24 mouse cellular contexts compared by ENCODE assay signal in the genomic region with DNA sequence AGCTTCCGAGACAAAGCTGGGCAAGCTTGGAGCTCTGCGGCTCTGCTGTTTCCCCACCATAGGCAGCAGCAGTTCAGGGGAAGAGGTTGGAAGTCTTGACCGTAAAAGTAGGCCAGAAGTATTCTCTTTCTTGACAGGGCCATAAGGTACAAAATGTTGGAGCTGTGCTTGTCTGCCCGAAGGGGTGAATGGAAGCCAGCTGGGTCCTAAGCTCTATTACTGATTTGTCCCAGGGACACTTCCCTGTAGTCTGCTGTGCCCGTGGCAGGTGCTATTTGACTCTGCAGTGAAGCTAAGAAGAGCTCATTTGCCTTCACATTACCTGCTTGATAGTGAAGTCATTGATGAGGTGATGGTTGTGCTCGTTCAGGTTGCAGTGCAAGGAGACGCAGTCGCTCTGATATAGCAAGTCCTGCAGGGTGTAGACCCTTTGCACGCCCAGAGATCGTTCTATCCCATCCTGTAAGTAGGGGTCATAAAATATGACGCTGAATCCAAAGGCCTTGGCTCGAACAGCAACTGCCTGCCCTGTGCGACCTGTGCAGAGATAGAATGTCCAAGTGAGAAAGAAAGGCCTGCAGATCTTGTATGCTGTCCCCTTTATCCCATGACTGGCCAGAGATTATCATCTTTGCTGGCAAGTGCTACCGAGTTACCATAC.
DNase-seq lines count a peak whose midpoint lies in the region; ATAC-seq and TF ChIP-seq lines count a peak whose summit lies in the region.
"Had no signal": no experiment of that assay in that cellular context is flagged by ENCODE, and none has a peak within 500 bp of the region (broad histone marks: within the 10 kb centered on the region; RNA-seq: fewer than 3 reads in every experiment).

No protein-coding gene starts in this region.

- no peaks in the 10 kb centered on the region for H3K9me3 ChIP-seq in heart, embryonic 10.5 days
- no peaks in the 10 kb centered on the region for H3K9me3 ChIP-seq in heart, embryonic 11.5 days (replicated peaks; ENCODE audit: control insufficient read depth, low read length)
- H3K9me3 ChIP-seq in limb, embryonic 11.5 days (ENCODE audit: control insufficient read depth, low read length): no peaks in the 10 kb centered on the region
- no peaks in the 10 kb centered on the region for H3K9me3 ChIP-seq in limb, embryonic 10.5 days (replicated peaks)
- H3K9me3 ChIP-seq in ES-Bruce4 (replicated peaks; ENCODE audit: control insufficient read depth, insufficient read depth, low read length, poor library complexity, severe bottlenecking): no peaks in the 10 kb centered on the region
- H3K9me3 ChIP-seq in midbrain, embryonic 10.5 days (replicated peaks): no peaks in the 10 kb centered on the region
- H3K9me3 ChIP-seq: forebrain, embryonic 10.5 days; forebrain, embryonic 13.5 days; hindbrain, embryonic 10.5 days; hindbrain, embryonic 13.5 days; intestine, embryonic 15.5 days had no signal

- no peak for TF ChIP-seq POLR2A in ES-Bruce4 (IDR thresholded peaks at IDR 0.05; ENCODE audit: insufficient read depth, low read length)

- no peak overlapping the region for H3K27ac ChIP-seq in heart, embryonic 10.5 days
- no peak overlapping the region for H3K27ac ChIP-seq in heart, embryonic 11.5 days (ENCODE audit: low read depth, low read length)
- no peak overlapping the region for H3K27ac ChIP-seq in limb, embryonic 11.5 days (replicated peaks; ENCODE audit: low read depth, low read length)
- H3K27ac ChIP-seq in limb, embryonic 10.5 days: no peak overlapping the region
- H3K27ac ChIP-seq in ES-Bruce4 (ENCODE audit: insufficient read depth, low read length): peak overlapping the region; percentile 12; the same call in 1 of the 2 replicates
- no peak overlapping the region for H3K27ac ChIP-seq in midbrain, embryonic 10.5 days (replicated peaks)
- H3K27ac ChIP-seq: forebrain, embryonic 10.5 days; forebrain, embryonic 13.5 days; hindbrain, embryonic 10.5 days; hindbrain, embryonic 13.5 days; intestine, embryonic 15.5 days had no signal

- H3K4me2 ChIP-seq in heart, embryonic 11.5 days: no peak overlapping the region
- no peak overlapping the region for H3K4me2 ChIP-seq in limb, embryonic 11.5 days (ENCODE audit: low read depth, severe bottlenecking)
- H3K4me2 ChIP-seq: forebrain, embryonic 13.5 days; hindbrain, embryonic 13.5 days; intestine, embryonic 15.5 days had no signal

- ATAC-seq in heart, embryonic 11.5 days (replicated peaks; ENCODE audit: insufficient number of reproducible peaks, low FRiP score, low TSS enrichment): no peak
- ATAC-seq in limb, embryonic 11.5 days (ENCODE audit: insufficient number of reproducible peaks, low FRiP score, low TSS enrichment, low read depth): no peak
- ATAC-seq: forebrain, embryonic 13.5 days; forebrain, embryonic 16.5 days; hindbrain, embryonic 16.5 days; intestine, embryonic 15.5 days had no signal

- TF ChIP-seq EP300 in ES-Bruce4 (IDR thresholded peaks at IDR 0.05; ENCODE audit: insufficient read depth, low read depth, low read length): no peak

- intact Hi-C loops in gastrocnemius, postnatal 36 days (cut with DNase I): loop anchor here (5.0 kb wide), 1 partner anchor 44 kb away; no protein-coding TSS in a partner anchor

- 87% methylated on average over 14 of the region's 14 CpGs for WGBS in heart, embryonic 10.5 days
- WGBS in heart, embryonic 11.5 days (ENCODE audit: insufficient replicate concordance): 85% methylated on average over 14 of the region's 14 CpGs
- WGBS in limb, embryonic 11.5 days: 91% methylated on average over 14 of the region's 14 CpGs
- 94% methylated on average over 14 of the region's 14 CpGs for WGBS in limb, embryonic 10.5 days
- 96% methylated on average over 14 of the region's 14 CpGs for WGBS in midbrain, embryonic 10.5 days

- H3K4me1 ChIP-seq in heart, embryonic 10.5 days: 0 out of 2 replicates have a peak, but pooled peaks cover 7% of the 10 kb centered on the region
- H3K4me1 ChIP-seq in heart, embryonic 11.5 days (ENCODE audit: control insufficient read depth, insufficient read depth, low read length): no peaks in the 10 kb centered on the region
- no peaks in the 10 kb centered on the region for H3K4me1 ChIP-seq in limb, embryonic 11.5 days (ENCODE audit: control insufficient read depth, insufficient read depth, low read length)
- no peaks in the 10 kb centered on the region for H3K4me1 ChIP-seq in limb, embryonic 10.5 days
- no peaks in the 10 kb centered on the region for H3K4me1 ChIP-seq in ES-Bruce4 (ENCODE audit: control insufficient read depth, insufficient read depth, low read length)
- H3K4me1 ChIP-seq in midbrain, embryonic 10.5 days: no peaks in the 10 kb centered on the region
- H3K4me1 ChIP-seq: forebrain, embryonic 10.5 days; forebrain, embryonic 13.5 days; hindbrain, embryonic 10.5 days; intestine, embryonic 15.5 days had no signal

- no peak overlapping the region for H3K4me3 ChIP-seq in heart, embryonic 10.5 days
- H3K4me3 ChIP-seq in heart, embryonic 11.5 days (ENCODE audit: low read depth, low read length): no peak overlapping the region
- H3K4me3 ChIP-seq in limb, embryonic 11.5 days (ENCODE audit: low read depth, low read length): no peak overlapping the region
- no peak overlapping the region for H3K4me3 ChIP-seq in limb, embryonic 10.5 days
- H3K4me3 ChIP-seq in ES-Bruce4 (ENCODE audit: low read depth, low read length): no peak overlapping the region
- H3K4me3 ChIP-seq in midbrain, embryonic 10.5 days: no peak overlapping the region
- H3K4me3 ChIP-seq: forebrain, embryonic 10.5 days; forebrain, embryonic 13.5 days; hindbrain, embryonic 10.5 days; hindbrain, embryonic 13.5 days; intestine, embryonic 15.5 days had no signal

- peak; percentile 66 for DNase-seq in gastrocnemius, adult 18-20 months (ENCODE audit: low spot score)
- DNase-seq in gastrocnemius, postnatal 36 days: no peak
- DNase-seq in heart, embryonic 10.5 days (ENCODE audit: low spot score): peak; percentile 68
- DNase-seq in limb, embryonic 11.5 days (ENCODE audit: low spot score): peak; percentile 16
- DNase-seq in limb, embryonic 10.5 days (ENCODE audit: low spot score): no peak
- no peak for DNase-seq in midbrain, embryonic 10.5 days (ENCODE audit: low spot score)
- DNase-seq: adrenal gland, adult 2 months; adrenal gland, postnatal 14 days; B cell, adult 2 months; cerebellum, adult 11 months; cerebellum, adult 2 months; cerebellum, postnatal 14 days; heart, adult 18-20 months; heart, postnatal 36 days had no signal

- no peak for TF ChIP-seq CTCF in ES-Bruce4 (IDR thresholded peaks at IDR 0.05; ENCODE audit: low read depth, low read length)

- no peaks in the 10 kb centered on the region for H3K27me3 ChIP-seq in heart, embryonic 10.5 days (ENCODE audit: insufficient read depth, poor library complexity, severe bottlenecking)
- H3K27me3 ChIP-seq in heart, embryonic 11.5 days (ENCODE audit: control insufficient read depth, insufficient read depth, low read length): no peaks in the 10 kb centered on the region
- no peaks in the 10 kb centered on the region for H3K27me3 ChIP-seq in limb, embryonic 11.5 days (ENCODE audit: control insufficient read depth, insufficient read depth, low read length)
- no peaks in the 10 kb centered on the region for H3K27me3 ChIP-seq in limb, embryonic 10.5 days (ENCODE audit: low read depth, poor library complexity, severe bottlenecking)
- H3K27me3 ChIP-seq in ES-Bruce4 (ENCODE audit: control insufficient read depth, insufficient read depth, low read length, poor library complexity, severe bottlenecking): no peaks in the 10 kb centered on the region
- no peaks in the 10 kb centered on the region for H3K27me3 ChIP-seq in midbrain, embryonic 10.5 days (ENCODE audit: low read depth, poor library complexity, severe bottlenecking)
- H3K27me3 ChIP-seq: CH12.LX; forebrain, embryonic 13.5 days; hindbrain, embryonic 13.5 days; intestine, embryonic 15.5 days had no signal

- peaks cover 87% of the 10 kb centered on the region for H3K36me3 ChIP-seq in heart, embryonic 10.5 days
- peaks cover 29% of the 10 kb centered on the region for H3K36me3 ChIP-seq in heart, embryonic 11.5 days (ENCODE audit: control insufficient read depth, insufficient read depth, low read length)
- H3K36me3 ChIP-seq in limb, embryonic 11.5 days (ENCODE audit: control insufficient read depth, insufficient read depth, low read length): peaks cover 14% of the 10 kb centered on the region
- H3K36me3 ChIP-seq in limb, embryonic 10.5 days: peaks cover 93% of the 10 kb centered on the region
- H3K36me3 ChIP-seq in ES-Bruce4 (ENCODE audit: control insufficient read depth, insufficient read depth, low read length, poor library complexity, severe bottlenecking): peaks cover 90% of the 10 kb centered on the region
- peaks cover 93% of the 10 kb centered on the region for H3K36me3 ChIP-seq in midbrain, embryonic 10.5 days

- H3K9ac ChIP-seq in heart, embryonic 11.5 days (ENCODE audit: low read depth, low read length): no peak overlapping the region
- H3K9ac ChIP-seq in limb, embryonic 11.5 days (ENCODE audit: low read length): no peak overlapping the region
- no peak overlapping the region for H3K9ac ChIP-seq in ES-Bruce4 (ENCODE audit: low read depth, poor library complexity, severe bottlenecking)
- H3K9ac ChIP-seq: forebrain, embryonic 13.5 days; hindbrain, embryonic 13.5 days; intestine, embryonic 15.5 days had no signal

Comparison
In these comparisons a context has a peak if more than half of its experiments do, and no peak if none do; other contexts are left out.
1. DNase-seq: peak in gastrocnemius, adult 18-20 months (single experiment), heart, embryonic 10.5 days (single experiment) and limb, embryonic 11.5 days (single experiment); none in gastrocnemius, postnatal 36 days (0 of 2), limb, embryonic 10.5 days (single experiment) and midbrain, embryonic 10.5 days (single experiment).